Mouse (Mus musculus) thymus, adult 2 months (tissue): Measurements from ENCODE around the gene Emb. TPM values are rescaled to one million over a fixed set of nuclear protein-coding genes. Genes with fewer than 3 reads are reported as not detected.

ENCODE experiments used
- DNase-seq: peaks from one replicate; pipeline ENCODE4 v3.0.0; 2021
- H3K27ac ChIP-seq: fragments of 200-500 bp; 2 replicates; pipeline ENCODE4 v1.5.1; 2012; ENCODE audit warnings: low read length, control low read depth; ENCODE audit not compliant: control insufficient read depth, insufficient read depth
- H3K27me3 ChIP-seq: fragments of 200-500 bp; 2 replicates; pipeline ENCODE4 v1.6.1; 2012; ENCODE audit warnings: mild to moderate bottlenecking, low read length, moderate library complexity, mixed read lengths; ENCODE audit not compliant: control insufficient read depth, insufficient read depth
- H3K36me3 ChIP-seq: fragments of 200-500 bp; 2 replicates; pipeline ENCODE4 v1.6.1; 2012; ENCODE audit warnings: mild to moderate bottlenecking, low read length, moderate library complexity; ENCODE audit not compliant: control insufficient read depth, insufficient read depth
- H3K4me1 ChIP-seq: fragments of 200-500 bp; replicated peaks from 2 replicates; pipeline ENCODE4 v1.6.1; 2012; ENCODE audit warnings: low read length; ENCODE audit not compliant: control insufficient read depth, insufficient read depth
- H3K4me3 ChIP-seq: fragments of 200-500 bp; 2 replicates; pipeline ENCODE4 v1.5.1; 2012; ENCODE audit warnings: mild to moderate bottlenecking, low read length, control low read depth, moderate library complexity; ENCODE audit not compliant: control insufficient read depth, insufficient read depth
- CTCF ChIP-seq: fragments of 200-500 bp; IDR thresholded peaks from 2 replicates; pipeline ENCODE4 v1.5.1; 2012; ENCODE audit warnings: mild to moderate bottlenecking, control low read depth, low read length, moderate library complexity, borderline replicate concordance; ENCODE audit not compliant: control insufficient read depth, poor library complexity, insufficient read depth; ENCODE audit errors: extremely low read depth
- POLR2A ChIP-seq: fragments of 200-500 bp; IDR thresholded peaks from 2 replicates; pipeline ENCODE4 v1.6.1; 2012; ENCODE audit warnings: mild to moderate bottlenecking, low read length, control low read depth, moderate library complexity; ENCODE audit not compliant: control insufficient read depth, poor library complexity, insufficient read depth; ENCODE audit errors: extremely low read depth
- WGBS: fragments of 180-500 bp; shearing (Covaris S2); methylation state at CpG from one replicate; pipeline ENCODE4 v1.1.7; 2018; 5-methylcytosine and 5-hydroxymethylcytosine counted together
- polyA plus RNA-seq: library from polyadenylated mRNA; depleted of rRNA; stranded (reverse); fragments of >200 nt; gene quantifications from 2 replicates; pipeline ENCODE4 v1.2.3, GENCODE M21; 2012

Gene Emb
- polyA plus RNA-seq, 1 experiment, result 63.4 TPM

DNA sequence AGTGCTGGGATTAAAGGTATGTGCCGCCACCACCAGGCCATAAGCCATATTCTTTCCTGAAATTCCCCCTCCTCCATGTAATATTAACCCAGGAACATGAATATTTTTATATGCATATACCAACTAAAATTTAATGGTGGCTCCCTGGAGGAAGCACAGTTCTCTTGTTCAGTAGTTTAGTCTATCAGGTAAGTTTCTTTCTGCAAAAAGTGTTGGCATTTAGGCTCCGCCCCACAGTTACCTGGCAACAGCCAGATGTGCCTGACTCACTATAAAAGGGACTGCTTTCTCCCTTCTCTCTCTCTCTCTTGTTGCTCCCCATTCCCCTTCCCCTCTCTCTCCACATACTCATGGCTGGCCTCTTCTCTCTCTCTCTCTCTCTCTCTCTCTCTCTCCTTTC, 9.8 kb downstream of the Emb start:
- Histone ChIP-seq H3K36me3 (no peaks in the 10 kb centered on the region), H3K27ac (peak overlapping the region; percentile 93), H3K27me3 (no peaks in the 10 kb centered on the region), H3K4me3 (no peak overlapping the region), H3K4me1 (peaks cover 45% of the 10 kb centered on the region)
- TF ChIP-seq CTCF (no peak), POLR2A (no peak)
- DNase-seq, result peak; percentile 60
- 88% methylated on average over 2 of the region's 2 CpGs for WGBS

DNA sequence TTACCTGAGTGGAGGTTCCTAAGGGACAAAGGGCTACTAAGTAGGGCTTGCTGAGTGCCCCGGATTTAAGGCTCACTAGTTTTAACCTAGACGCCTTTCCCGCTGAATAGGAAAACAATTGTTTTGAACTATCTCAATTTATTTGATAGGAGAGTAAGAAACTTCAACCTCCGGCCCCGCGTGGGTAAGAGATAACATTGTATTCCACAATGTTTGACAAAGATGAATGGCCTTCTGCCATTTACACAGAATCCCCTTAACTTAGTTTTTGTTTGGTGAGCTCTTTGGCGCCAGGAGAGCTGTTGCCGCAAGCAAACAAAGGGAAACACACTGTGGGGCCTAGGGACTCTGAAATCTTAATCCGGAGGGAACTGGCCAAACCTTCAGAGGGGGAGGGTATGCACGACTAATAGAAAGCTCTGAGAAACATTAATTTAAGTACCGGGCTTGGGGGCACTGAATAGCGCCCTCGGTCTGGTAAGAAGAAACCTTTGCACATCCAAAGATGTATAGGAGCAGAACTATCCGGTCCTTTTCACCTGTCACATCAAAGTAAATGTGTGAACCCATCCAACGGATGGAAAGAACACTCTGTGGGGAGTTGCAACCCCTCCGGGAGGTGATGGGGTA, 11.7 kb downstream of the Emb start:
- Histone ChIP-seq H3K4me3 (peak overlapping the region; percentile 99), H3K36me3 (no peaks in the 10 kb centered on the region), H3K27me3 (no peaks in the 10 kb centered on the region), H3K27ac (peak overlapping the region; percentile 91), H3K4me1 (peaks cover 48% of the 10 kb centered on the region)
- no peak for DNase-seq
- WGBS, result 46% methylated on average over 16 of the region's 16 CpGs
- TF ChIP-seq CTCF, result no peak
- no peak for TF ChIP-seq POLR2A

DNA sequence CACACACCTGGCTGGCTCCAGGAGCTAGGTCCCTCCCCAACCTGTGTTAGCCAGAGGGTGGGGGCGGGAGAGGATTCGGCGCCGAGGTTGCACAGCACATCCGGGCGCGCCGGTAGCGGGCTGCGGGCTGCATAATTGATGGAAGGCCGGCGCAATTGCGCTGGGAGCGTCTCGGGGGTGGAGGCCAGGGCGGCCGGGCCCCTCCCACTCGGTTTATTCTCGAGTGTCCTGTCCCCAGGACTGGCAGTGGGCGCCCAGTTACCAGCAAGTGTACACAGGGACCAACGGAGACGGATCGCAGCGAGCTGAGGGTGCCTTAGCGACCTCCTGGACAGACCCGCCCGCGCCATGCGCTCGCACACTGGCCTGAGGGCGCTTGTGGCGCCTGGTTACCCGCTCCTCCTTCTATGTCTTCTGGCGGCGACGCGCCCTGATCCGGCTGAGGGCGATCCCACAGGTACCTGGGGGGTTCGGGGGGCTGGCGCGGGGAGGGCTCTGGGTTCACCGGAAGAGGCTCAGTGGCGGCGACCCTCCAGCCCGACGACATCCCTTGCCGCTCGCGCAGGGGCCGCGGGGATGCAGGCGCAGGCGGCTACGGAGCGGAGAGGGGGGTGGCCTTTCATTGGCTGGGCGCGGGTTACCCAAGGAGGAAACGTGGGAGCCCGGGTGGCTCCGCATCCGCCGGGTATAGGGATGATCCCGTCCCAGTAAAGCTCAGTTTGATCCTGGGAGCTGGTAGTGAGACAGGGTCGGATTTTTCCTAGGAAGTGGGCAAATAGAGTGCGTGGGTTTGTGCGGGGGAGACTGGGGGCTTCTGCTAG, 12.4 kb downstream of the Emb start, which contains the start of gene Gm17509:
Gm17509 (minus strand) TSS at position 575 of the 821 bp plus-strand sequence.
- Histone ChIP-seq H3K36me3 (no peaks in the 10 kb centered on the region), H3K4me3 (peak within 1 kb of the TSS; percentile 99), H3K27me3 (no peaks in the 10 kb centered on the region), H3K27ac (peak within 1 kb of the TSS; percentile 91), H3K4me1 (peaks cover 45% of the 10 kb centered on the region)
- TF ChIP-seq POLR2A (peak; percentile 49), CTCF (0 out of 2 replicates have a peak, but pooled peaks have one; percentile 50)
- DNase-seq, result peak; percentile 82
- WGBS, result under 1% methylated on average over 67 of the region's 67 CpGs

DNA sequence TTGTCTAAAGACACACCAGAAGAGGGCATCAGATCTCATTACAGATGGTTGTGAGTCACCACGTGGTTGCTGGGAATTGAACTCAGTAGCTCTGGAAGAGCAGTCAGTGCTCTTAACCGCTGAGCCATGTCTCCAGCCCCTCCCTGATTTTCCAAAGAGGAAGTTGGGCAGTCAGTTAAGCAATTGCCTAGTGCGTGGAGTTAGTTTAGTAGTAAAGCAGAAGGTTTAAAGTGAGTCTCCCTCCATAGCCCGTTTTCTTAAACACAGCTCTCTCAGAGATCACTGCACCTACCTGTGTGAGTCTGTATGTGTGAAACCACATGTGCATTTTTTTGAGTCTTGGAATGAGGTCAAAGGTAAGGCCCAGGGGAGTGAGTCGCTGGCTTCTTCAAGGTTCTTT, 14.8 kb downstream of the Emb start:
- DNase-seq, result no peak
- H3K27ac ChIP-seq, result no peak overlapping the region
- H3K36me3 ChIP-seq, result 0 out of 2 replicates have a peak, but pooled peaks cover 3% of the 10 kb centered on the region
- 51% methylated on average over 5 of the region's 5 CpGs for WGBS
- no peak overlapping the region for H3K4me3 ChIP-seq
- peaks cover 38% of the 10 kb centered on the region for H3K4me1 ChIP-seq
- TF ChIP-seq CTCF, result no peak
- no peak for TF ChIP-seq POLR2A
- no peaks in the 10 kb centered on the region for H3K27me3 ChIP-seq

DNA sequence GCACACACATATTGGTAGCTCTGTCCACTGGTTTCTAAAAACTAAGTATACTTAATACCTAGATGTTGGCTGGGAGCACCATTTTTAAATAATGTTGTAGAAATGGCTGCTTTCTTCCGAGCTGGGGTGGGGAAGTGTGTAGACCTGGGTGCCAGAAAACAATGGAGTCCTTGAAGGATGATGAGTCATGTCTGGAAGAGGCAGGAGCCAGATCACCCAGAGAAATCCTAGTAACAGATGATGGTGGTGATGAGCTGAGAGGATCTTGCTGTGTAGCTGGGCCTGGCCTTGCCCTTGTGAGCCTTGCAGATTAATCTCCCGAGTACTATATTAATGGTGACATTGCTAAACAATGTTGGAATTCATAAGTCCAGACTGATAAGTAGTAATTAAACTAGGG, 16.6 kb downstream of the Emb start:
- Histone ChIP-seq H3K27me3 (no peaks in the 10 kb centered on the region), H3K4me1 (peaks cover 28% of the 10 kb centered on the region), H3K27ac (no peak overlapping the region), H3K36me3 (0 out of 2 replicates have a peak, but pooled peaks cover 3% of the 10 kb centered on the region), H3K4me3 (no peak overlapping the region)
- WGBS, result 94% methylated on average over 2 of the region's 2 CpGs
- no peak for DNase-seq
- TF ChIP-seq POLR2A, result no peak
- no peak for TF ChIP-seq CTCF

DNA sequence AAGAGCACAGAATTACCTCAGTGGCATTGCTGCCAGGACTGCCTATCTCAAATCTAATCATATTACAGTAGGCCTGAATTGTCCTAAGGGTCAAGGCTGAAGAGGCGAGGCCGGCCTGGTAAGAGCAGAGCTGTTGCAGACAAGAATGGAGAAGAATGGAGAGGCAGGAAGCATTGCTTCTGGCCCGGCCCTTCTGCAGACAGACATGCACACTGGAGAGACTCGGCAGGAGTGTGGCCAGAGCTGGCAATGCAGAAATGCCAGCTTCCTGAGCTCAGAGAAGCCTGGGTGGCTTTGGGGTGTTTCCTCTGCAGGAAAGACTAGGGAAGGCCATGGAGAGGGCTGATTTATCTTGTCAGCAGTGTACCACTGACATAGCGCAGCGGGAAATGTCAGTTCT, 17.2 kb downstream of the Emb start:
- Histone ChIP-seq H3K4me3 (no peak overlapping the region), H3K36me3 (0 out of 2 replicates have a peak, but pooled peaks cover 3% of the 10 kb centered on the region), H3K27me3 (no peaks in the 10 kb centered on the region), H3K27ac (no peak overlapping the region), H3K4me1 (peaks cover 23% of the 10 kb centered on the region)
- TF ChIP-seq CTCF, result no peak
- no peak for TF ChIP-seq POLR2A
- 80% methylated on average over 6 of the region's 6 CpGs for WGBS
- no peak for DNase-seq
